Mouse (Mus musculus): ENCODE results near the gene Srp54a. TPM values are rescaled to one million over a fixed set of nuclear protein-coding genes. Genes with fewer than 3 reads are reported as not detected.
A peak's percentile ranks its signal among the peaks of the same experiment; 100 is the strongest.
"Not testable (repeated sequence)": the region's sequence is repeated elsewhere in the genome, so short reads cannot be mapped to it uniquely, and the experiment has no call there.

Gene Srp54a
- total RNA-seq (2014; rRNA removed; ENCODE audit: low replicate concordance) (50.7 and 51.4 TPM in 2 replicates), polyA plus RNA-seq (2015; fragmentation: Nextera tagmentation; extraction: Ambion mirVana) (134 and 142 TPM in 2 replicates)

GRCm38 (mm10) chr12:55079726-55080600 lies at the start of gene Srp54a, which contains the start of gene 2700097O09Rik:
Gene Srp54a, plus strand, starts transcription at chr12:55080262.
Gene 2700097O09Rik, minus strand, starts transcription at chr12:55080110.
- Histone ChIP-seq H3K4me3 (ENCODE audit: low read depth, low read length) (peak within 1 kb of the TSS; percentile 75), H3K9ac (replicated peaks; ENCODE audit: low read depth, low read length) (peak within 1 kb of the TSS; percentile 82), H3K27ac (ENCODE audit: low read depth) (peak within 1 kb of the TSS; percentile 97), H3K4me2 (ENCODE audit: low read depth, low read length) (peak within 1 kb of the TSS; percentile 64)
- H3K9me3 ChIP-seq (replicated peaks; ENCODE audit: control insufficient read depth, low read length); H3K36me3 ChIP-seq (replicated peaks; ENCODE audit: control insufficient read depth, insufficient read depth, low read length); H3K27me3 ChIP-seq (ENCODE audit: control insufficient read depth, insufficient read depth, low read length); H3K4me1 ChIP-seq (ENCODE audit: control insufficient read depth, insufficient read depth): not testable (repeated sequence)
- ATAC-seq (ENCODE audit: insufficient read depth, low read depth) (peak; percentile 97), DNase-seq (ENCODE audit: low spot score) (peak; percentile 92)
- WGBS: under 1% methylated on average over 58 of the region's 60 CpGs

GRCm38 (mm10) chr12:55041011-55041410 lies 39.1 kb upstream of the Srp54a start:
- Histone ChIP-seq H3K36me3 (replicated peaks; ENCODE audit: control insufficient read depth, insufficient read depth, low read length) (peaks cover 15% of the 10 kb centered on the region; the same call in 1 of the 2 replicates), H3K27me3 (ENCODE audit: control insufficient read depth, insufficient read depth, low read length) (no peaks in the 10 kb centered on the region), H3K4me2 (ENCODE audit: low read depth, low read length) (no peak overlapping the region), H3K4me1 (ENCODE audit: control insufficient read depth, insufficient read depth) (no peaks in the 10 kb centered on the region), H3K27ac (ENCODE audit: low read depth) (no peak overlapping the region), H3K9me3 (replicated peaks; ENCODE audit: control insufficient read depth, low read length) (no peaks in the 10 kb centered on the region), H3K9ac (replicated peaks; ENCODE audit: low read depth, low read length) (no peak overlapping the region), H3K4me3 (ENCODE audit: low read depth, low read length) (no peak overlapping the region)
- DNase-seq (ENCODE audit: low spot score) (no peak), ATAC-seq (ENCODE audit: insufficient read depth, low read depth) (no peak)
- 62% methylated on average over 15 of the region's 15 CpGs for WGBS
- TF ChIP-seq CTCF (IDR thresholded peaks at IDR 0.05; ENCODE audit: low read depth): no peak

GRCm38 (mm10) chr12:55049731-55050353 lies 30.2 kb upstream of the Srp54a start:
- H3K4me3 ChIP-seq (ENCODE audit: low read depth, low read length): no peak overlapping the region
- no peaks in the 10 kb centered on the region for H3K27me3 ChIP-seq (ENCODE audit: control insufficient read depth, insufficient read depth, low read length)
- H3K4me1 ChIP-seq (ENCODE audit: control insufficient read depth, insufficient read depth): no peaks in the 10 kb centered on the region
- 86% methylated on average over 8 of the region's 8 CpGs for WGBS
- no peak overlapping the region for H3K9ac ChIP-seq (replicated peaks; ENCODE audit: low read depth, low read length)
- peaks cover 25% of the 10 kb centered on the region for H3K36me3 ChIP-seq (replicated peaks; ENCODE audit: control insufficient read depth, insufficient read depth, low read length)
- ATAC-seq (ENCODE audit: insufficient read depth, low read depth) (no peak), DNase-seq (ENCODE audit: low spot score) (no peak)
- H3K4me2 ChIP-seq (ENCODE audit: low read depth, low read length): no peak overlapping the region
- TF ChIP-seq EP300 (IDR thresholded peaks at IDR 0.05; ENCODE audit: low read depth) (no peak), CTCF (IDR thresholded peaks at IDR 0.05; ENCODE audit: low read depth) (no peak)
- H3K9me3 ChIP-seq (replicated peaks; ENCODE audit: control insufficient read depth, low read length): no peaks in the 10 kb centered on the region
- no peak overlapping the region for H3K27ac ChIP-seq (ENCODE audit: low read depth)

- TF ChIP-seq CTCF (IDR thresholded peaks at IDR 0.05; ENCODE audit: low read depth) (no peak), EP300 (IDR thresholded peaks at IDR 0.05; ENCODE audit: low read depth) (no peak)
- DNase-seq (ENCODE audit: low spot score) (no peak), ATAC-seq (ENCODE audit: insufficient read depth, low read depth) (no peak)
- H3K27me3 ChIP-seq (ENCODE audit: control insufficient read depth, insufficient read depth, low read length): no peaks in the 10 kb centered on the region
- no peaks in the 10 kb centered on the region for H3K9me3 ChIP-seq (replicated peaks; ENCODE audit: control insufficient read depth, low read length)
- 59% methylated on average over 8 of the region's 8 CpGs for WGBS
- H3K4me1 ChIP-seq (ENCODE audit: control insufficient read depth, insufficient read depth): no peaks in the 10 kb centered on the region
- H3K4me2 ChIP-seq (ENCODE audit: low read depth, low read length): no peak overlapping the region
- H3K27ac ChIP-seq (ENCODE audit: low read depth): no peak overlapping the region
- no peak overlapping the region for H3K4me3 ChIP-seq (ENCODE audit: low read depth, low read length)
- no peak overlapping the region for H3K9ac ChIP-seq (replicated peaks; ENCODE audit: low read depth, low read length)
- H3K36me3 ChIP-seq (replicated peaks; ENCODE audit: control insufficient read depth, insufficient read depth, low read length): peaks cover 13% of the 10 kb centered on the region
Measured at GRCm38 (mm10) chr12:55051210-55052173, 28.6 kb upstream of the Srp54a start.

GRCm38 (mm10) chr12:55053267-55053666 lies 26.8 kb upstream of the Srp54a start:
- 88% methylated on average over 7 of the region's 7 CpGs for WGBS
- Histone ChIP-seq H3K4me1 (ENCODE audit: control insufficient read depth, insufficient read depth) (no peaks in the 10 kb centered on the region), H3K27me3 (ENCODE audit: control insufficient read depth, insufficient read depth, low read length) (no peaks in the 10 kb centered on the region), H3K27ac (ENCODE audit: low read depth) (no peak overlapping the region), H3K36me3 (replicated peaks; ENCODE audit: control insufficient read depth, insufficient read depth, low read length) (peaks cover 7% of the 10 kb centered on the region; the same call in 1 of the 2 replicates), H3K4me2 (ENCODE audit: low read depth, low read length) (no peak overlapping the region), H3K9me3 (replicated peaks; ENCODE audit: control insufficient read depth, low read length) (no peaks in the 10 kb centered on the region), H3K4me3 (ENCODE audit: low read depth, low read length) (no peak overlapping the region), H3K9ac (replicated peaks; ENCODE audit: low read depth, low read length) (no peak overlapping the region)
- ATAC-seq (ENCODE audit: insufficient read depth, low read depth): no peak
- TF ChIP-seq CTCF (IDR thresholded peaks at IDR 0.05; ENCODE audit: low read depth): no peak
- TF ChIP-seq EP300 (IDR thresholded peaks at IDR 0.05; ENCODE audit: low read depth): no peak
- no peak for DNase-seq (ENCODE audit: low spot score)
